Mouse (Mus musculus): ENCODE results near the gene Akt3. TPM values are rescaled to one million over a fixed set of nuclear protein-coding genes. Genes with fewer than 3 reads are reported as not detected.

The Akt3 gene
- polyA plus RNA-seq, 1 experiment from 2014 or later, result 1.7 TPM

DNA sequence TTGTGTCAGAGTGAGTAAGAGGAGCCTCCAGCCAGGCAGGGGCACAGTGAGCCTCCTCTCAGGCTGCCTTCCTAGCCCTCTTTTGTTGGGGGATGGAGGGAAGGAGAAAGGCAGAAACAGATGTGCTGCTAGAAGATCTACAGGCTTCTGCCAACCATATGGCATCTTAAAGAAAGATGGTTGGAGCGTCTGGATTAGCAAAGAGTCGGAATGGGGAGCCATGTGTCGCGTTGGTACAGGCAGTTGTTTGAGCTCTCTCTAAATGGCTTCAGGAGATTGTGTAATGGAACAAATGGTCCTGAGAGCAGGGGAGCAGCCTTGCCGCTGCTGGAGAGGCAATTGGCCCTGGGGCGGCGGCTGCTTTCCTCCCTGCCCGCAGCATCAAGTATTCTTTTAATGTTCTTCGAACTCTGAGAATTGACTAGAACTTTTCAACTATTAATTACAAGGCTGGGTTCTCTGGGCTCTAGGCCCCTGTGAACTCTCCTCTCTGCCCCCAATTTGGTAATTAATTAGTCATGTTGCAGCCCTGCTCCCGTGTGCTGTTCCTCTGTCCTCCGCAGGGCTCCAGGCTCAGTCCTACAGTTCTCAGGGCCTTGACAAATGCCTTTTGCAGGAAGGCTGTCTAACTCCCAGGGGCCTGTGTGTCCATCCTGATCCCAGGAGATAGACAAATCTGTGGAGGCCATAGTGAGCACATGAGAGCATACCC, 263.1 kb downstream of the Akt3 start:
- no peak overlapping the region for H3K9ac ChIP-seq (ENCODE audit: low read depth, low read length)
- 61% methylated on average over 11 of the region's 11 CpGs for WGBS
- H3K4me2 ChIP-seq (replicated peaks; ENCODE audit: low read depth), result no peak overlapping the region
- no peaks in the 10 kb centered on the region for H3K27me3 ChIP-seq (replicated peaks; ENCODE audit: control insufficient read depth, insufficient read depth, low read length)
- H3K27ac ChIP-seq (ENCODE audit: low read depth, low read length), result no peak overlapping the region
- ATAC-seq, result no peak
- 0 out of 2 replicates have a peak, but pooled peaks cover 9% of the 10 kb centered on the region for H3K4me1 ChIP-seq (replicated peaks; ENCODE audit: control insufficient read depth, insufficient read depth, low read length)
- H3K4me3 ChIP-seq (ENCODE audit: low read depth, low read length), result no peak overlapping the region
- no peaks in the 10 kb centered on the region for H3K9me3 ChIP-seq (ENCODE audit: control insufficient read depth)
- H3K36me3 ChIP-seq (ENCODE audit: control insufficient read depth, insufficient read depth), result no peaks in the 10 kb centered on the region
- no peak for TF ChIP-seq CTCF (IDR thresholded peaks at IDR 0.05; ENCODE audit: low read depth)

DNA sequence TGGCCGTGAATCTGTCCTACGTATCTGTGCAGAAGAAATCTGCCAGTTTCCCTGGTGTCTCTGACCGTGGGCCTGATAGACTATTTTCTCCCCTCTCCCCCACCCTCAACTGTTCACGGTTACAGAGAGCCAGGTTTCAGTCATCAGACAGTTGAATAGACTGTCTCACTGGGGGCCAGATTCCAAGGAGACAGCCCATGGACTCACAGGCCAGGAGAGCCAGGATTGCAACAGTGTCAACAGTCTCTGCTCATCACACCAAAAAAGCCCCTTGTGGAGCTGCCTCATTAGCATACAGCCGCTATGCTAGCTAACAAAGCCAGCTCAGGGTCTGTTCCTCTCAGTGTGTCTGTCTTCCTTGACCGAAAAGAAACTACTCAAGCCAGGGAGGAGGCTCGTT, 263.9 kb downstream of the Akt3 start:
- 78% methylated on average over 7 of the region's 7 CpGs for WGBS
- ATAC-seq, result no peak
- Histone ChIP-seq H3K4me3 (ENCODE audit: low read depth, low read length) (no peak overlapping the region), H3K9me3 (ENCODE audit: control insufficient read depth) (no peaks in the 10 kb centered on the region), H3K4me2 (replicated peaks; ENCODE audit: low read depth) (no peak overlapping the region), H3K36me3 (ENCODE audit: control insufficient read depth, insufficient read depth) (no peaks in the 10 kb centered on the region), H3K27ac (ENCODE audit: low read depth, low read length) (no peak overlapping the region), H3K27me3 (replicated peaks; ENCODE audit: control insufficient read depth, insufficient read depth, low read length) (no peaks in the 10 kb centered on the region), H3K9ac (ENCODE audit: low read depth, low read length) (no peak overlapping the region), H3K4me1 (replicated peaks; ENCODE audit: control insufficient read depth, insufficient read depth, low read length) (0 out of 2 replicates have a peak, but pooled peaks cover 9% of the 10 kb centered on the region)
- no peak for TF ChIP-seq CTCF (IDR thresholded peaks at IDR 0.05; ENCODE audit: low read depth)

GRCm38 (mm10) chr1:176993141-176994010, 264.6 kb downstream of the Akt3 start:
- Histone ChIP-seq H3K27ac (ENCODE audit: low read depth, low read length) (no peak overlapping the region), H3K4me1 (replicated peaks; ENCODE audit: control insufficient read depth, insufficient read depth, low read length) (0 out of 2 replicates have a peak, but pooled peaks cover 9% of the 10 kb centered on the region), H3K4me2 (replicated peaks; ENCODE audit: low read depth) (no peak overlapping the region), H3K4me3 (ENCODE audit: low read depth, low read length) (no peak overlapping the region), H3K9me3 (ENCODE audit: control insufficient read depth) (no peaks in the 10 kb centered on the region), H3K9ac (ENCODE audit: low read depth, low read length) (no peak overlapping the region), H3K36me3 (ENCODE audit: control insufficient read depth, insufficient read depth) (no peaks in the 10 kb centered on the region), H3K27me3 (replicated peaks; ENCODE audit: control insufficient read depth, insufficient read depth, low read length) (no peaks in the 10 kb centered on the region)
- TF ChIP-seq CTCF (IDR thresholded peaks at IDR 0.05; ENCODE audit: low read depth), result no peak
- no peak for ATAC-seq
- 80% methylated on average over 18 of the region's 18 CpGs for WGBS

GRCm38 (mm10) chr1:176992517-176992916, 265.5 kb downstream of the Akt3 start:
- Histone ChIP-seq H3K27ac (ENCODE audit: low read depth, low read length) (no peak overlapping the region), H3K36me3 (ENCODE audit: control insufficient read depth, insufficient read depth) (no peaks in the 10 kb centered on the region), H3K9ac (ENCODE audit: low read depth, low read length) (no peak overlapping the region), H3K4me3 (ENCODE audit: low read depth, low read length) (no peak overlapping the region), H3K27me3 (replicated peaks; ENCODE audit: control insufficient read depth, insufficient read depth, low read length) (no peaks in the 10 kb centered on the region), H3K4me2 (replicated peaks; ENCODE audit: low read depth) (no peak overlapping the region), H3K4me1 (replicated peaks; ENCODE audit: control insufficient read depth, insufficient read depth, low read length) (0 out of 2 replicates have a peak, but pooled peaks cover 9% of the 10 kb centered on the region), H3K9me3 (ENCODE audit: control insufficient read depth) (no peaks in the 10 kb centered on the region)
- WGBS, result 91% methylated on average over 8 of the region's 8 CpGs
- no peak for TF ChIP-seq CTCF (IDR thresholded peaks at IDR 0.05; ENCODE audit: low read depth)
- ATAC-seq, result no peak

DNA sequence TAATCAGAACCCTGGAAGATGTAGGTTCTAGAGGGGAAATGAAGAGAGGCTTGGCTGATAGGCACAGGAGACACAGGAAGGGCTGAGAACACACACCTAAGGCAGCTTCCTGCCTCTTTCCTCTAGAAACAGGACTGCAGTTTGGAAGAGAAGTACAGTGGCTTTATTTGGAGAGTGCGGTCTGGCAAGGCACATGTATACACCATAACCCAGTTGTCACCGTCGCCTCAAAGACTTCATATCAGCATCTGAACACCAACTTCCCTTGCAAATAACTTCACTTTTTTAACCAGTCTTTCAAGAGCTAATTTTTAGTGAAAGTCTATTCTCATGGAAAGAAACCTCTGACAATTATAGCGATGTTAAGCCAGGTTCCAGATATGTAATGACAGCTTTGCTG, 266.5 kb downstream of the Akt3 start:
- 92% methylated on average over 4 of the region's 4 CpGs for WGBS
- no peak for ATAC-seq
- H3K4me1 ChIP-seq (replicated peaks; ENCODE audit: control insufficient read depth, insufficient read depth, low read length), result 0 out of 2 replicates have a peak, but pooled peaks cover 8% of the 10 kb centered on the region
- no peak overlapping the region for H3K27ac ChIP-seq (ENCODE audit: low read depth, low read length)
- no peak for TF ChIP-seq CTCF (IDR thresholded peaks at IDR 0.05; ENCODE audit: low read depth)
- H3K4me2 ChIP-seq (replicated peaks; ENCODE audit: low read depth), result no peak overlapping the region
- H3K9me3 ChIP-seq (ENCODE audit: control insufficient read depth), result no peaks in the 10 kb centered on the region
- H3K4me3 ChIP-seq (ENCODE audit: low read depth, low read length), result no peak overlapping the region
- H3K9ac ChIP-seq (ENCODE audit: low read depth, low read length), result no peak overlapping the region
- H3K36me3 ChIP-seq (ENCODE audit: control insufficient read depth, insufficient read depth), result no peaks in the 10 kb centered on the region
- no peaks in the 10 kb centered on the region for H3K27me3 ChIP-seq (replicated peaks; ENCODE audit: control insufficient read depth, insufficient read depth, low read length)

DNA sequence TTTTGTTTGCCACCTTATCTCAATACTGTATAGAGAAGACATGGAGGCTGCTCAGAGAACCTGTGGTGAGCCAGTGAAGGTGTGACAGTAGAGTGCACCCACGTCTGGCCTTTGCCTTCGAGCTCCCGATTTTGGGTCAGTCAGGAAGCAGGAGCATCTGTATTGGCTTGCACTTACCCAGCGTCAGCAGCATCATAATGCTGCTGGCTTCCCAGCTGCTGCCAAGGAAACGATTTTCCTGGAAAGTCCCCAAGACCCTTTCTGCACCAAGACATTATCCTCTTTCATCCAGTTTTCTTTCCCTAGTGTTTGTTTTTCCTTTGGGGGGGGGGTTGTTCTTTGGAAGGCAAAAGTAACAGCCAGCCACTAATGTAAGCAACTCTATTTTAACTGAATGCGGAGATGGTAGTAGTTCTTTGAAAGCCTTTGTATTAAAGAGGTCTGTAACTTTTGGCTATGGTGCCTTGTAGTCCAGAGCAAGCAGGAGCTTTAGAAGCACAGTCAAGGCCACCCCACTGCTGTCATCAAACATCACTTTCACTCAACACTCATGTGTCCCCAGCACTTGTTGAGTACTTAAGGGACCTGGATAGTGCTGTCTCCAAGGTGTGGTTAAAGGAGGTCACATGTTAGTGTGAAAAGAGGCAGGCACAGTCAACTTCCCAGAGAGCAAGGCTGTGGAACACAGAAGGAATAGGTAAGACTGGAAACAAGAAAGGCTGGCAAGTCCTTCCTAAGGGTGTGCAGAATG, 270.8 kb downstream of the Akt3 start:
- Histone ChIP-seq H3K9me3 (ENCODE audit: control insufficient read depth) (no peaks in the 10 kb centered on the region), H3K4me2 (replicated peaks; ENCODE audit: low read depth) (no peak overlapping the region), H3K9ac (ENCODE audit: low read depth, low read length) (no peak overlapping the region), H3K27me3 (replicated peaks; ENCODE audit: control insufficient read depth, insufficient read depth, low read length) (no peaks in the 10 kb centered on the region), H3K36me3 (ENCODE audit: control insufficient read depth, insufficient read depth) (no peaks in the 10 kb centered on the region), H3K4me3 (ENCODE audit: low read depth, low read length) (no peak overlapping the region), H3K27ac (ENCODE audit: low read depth, low read length) (no peak overlapping the region), H3K4me1 (replicated peaks; ENCODE audit: control insufficient read depth, insufficient read depth, low read length) (no peaks in the 10 kb centered on the region)
- TF ChIP-seq CTCF (IDR thresholded peaks at IDR 0.05; ENCODE audit: low read depth), result no peak
- 66% methylated on average over 6 of the region's 6 CpGs for WGBS
- ATAC-seq, result no peak
